Mouse (Mus musculus) spleen, adult 2 months (tissue): Measurements from ENCODE around the gene Rbfox1.

Experiments used
- CTCF ChIP-seq: fragments of 200-500 bp; IDR thresholded peaks from 2 replicates; pipeline ENCODE4 v1.5.1; 2011; ENCODE audit warnings: mild to moderate bottlenecking, inconsistent platforms; ENCODE audit not compliant: insufficient read depth, insufficient read length, insufficient replicate concordance; ENCODE audit errors: extremely low read depth
- POLR2A ChIP-seq: fragments of 200-500 bp; IDR thresholded peaks from 2 replicates; pipeline ENCODE4 v1.6.1; 2011; ENCODE audit warnings: low read depth, low read length, inconsistent platforms

- TF ChIP-seq CTCF (no peak), POLR2A (no peak)
Measured at GRCm38 (mm10) chr16:7302416-7302815, 1417.3 kb downstream of the Rbfox1 start.
